Mouse (Mus musculus) layer of hippocampus, adult 2 months (tissue): ENCODE results near the gene Gng3. TPM values are rescaled to one million over a fixed set of nuclear protein-coding genes. Genes with fewer than 3 reads are reported as not detected.

Experiments
- DNase-seq, 2 experiments: peaks; one replicate each; pipeline ENCODE4 v3.0.0; 2022; ENCODE audit warnings: low spot score in 2 of 2
- H3K27ac ChIP-seq: fragments of 200-600 bp; 2 replicates; pipeline ENCODE4 v1.8.1; 2022
- H3K4me3 ChIP-seq: fragments of 200-600 bp; 2 replicates; pipeline ENCODE4 v1.8.1; 2022; ENCODE audit warnings: mild to moderate bottlenecking
- CTCF ChIP-seq: fragments of 200-600 bp; conservative IDR thresholded peaks from 2 replicates; pipeline ENCODE4 v1.8.1; 2022; ENCODE audit warnings: antibody characterized with exemption, mild to moderate bottlenecking, moderate library complexity
- total RNA-seq, 2 experiments: library from RNA; stranded (reverse); gene quantifications; 2 replicates each; pipeline ENCODE4 v1.2.3; 2021

Gng3 gene
- total RNA-seq, 2 experiments from 2014 or later: 160 TPM

- Histone ChIP-seq H3K27ac (no peak overlapping the region), H3K4me3 (no peak overlapping the region)
- no peak for TF ChIP-seq CTCF
- no peak for DNase-seq
Observed at GRCm38 (mm10) chr19:8864265-8864664, 25.3 kb upstream of the Gng3 start.

GRCm38 (mm10) chr19:8859018-8859417 is 20.0 kb upstream of the Gng3 start:
- H3K4me3 ChIP-seq: no peak overlapping the region
- TF ChIP-seq CTCF: peak; percentile 64
- H3K27ac ChIP-seq: no peak overlapping the region
- DNase-seq: no peak

- TF ChIP-seq CTCF: peak; percentile 85
- Histone ChIP-seq H3K27ac (no peak overlapping the region), H3K4me3 (no peak overlapping the region)
- peak in 1 of 2 experiments; percentile 47 for DNase-seq
Observed at GRCm38 (mm10) chr19:8857689-8858088, 18.7 kb upstream of the Gng3 start.

- no peak overlapping the region for H3K27ac ChIP-seq
- no peak for DNase-seq
- TF ChIP-seq CTCF: no peak
- H3K4me3 ChIP-seq: no peak overlapping the region
Observed at GRCm38 (mm10) chr19:8853117-8853516, 14.1 kb upstream of the Gng3 start.

GRCm38 (mm10) chr19:8852236-8852928 is 13.4 kb upstream of the Gng3 start:
- no peak for TF ChIP-seq CTCF
- no peak for DNase-seq
- Histone ChIP-seq H3K4me3 (no peak overlapping the region), H3K27ac (no peak overlapping the region)

GRCm38 (mm10) chr19:8851639-8852038 is 12.6 kb upstream of the Gng3 start:
- no peak for TF ChIP-seq CTCF
- no peak overlapping the region for H3K4me3 ChIP-seq
- no peak for DNase-seq
- H3K27ac ChIP-seq: no peak overlapping the region

GRCm38 (mm10) chr19:8850402-8850901 is 11.5 kb upstream of the Gng3 start, which contains the start of gene Lrrn4cl:
Gene Lrrn4cl (plus strand): TSS chr19:8850768.
- DNase-seq: no peak
- TF ChIP-seq CTCF: no peak
- Histone ChIP-seq H3K27ac (no peak within 1 kb of the TSS), H3K4me3 (no peak within 1 kb of the TSS)

GRCm38 (mm10) chr19:8848356-8848755 is 9.4 kb upstream of the Gng3 start:
- H3K27ac ChIP-seq: no peak overlapping the region
- H3K4me3 ChIP-seq: no peak overlapping the region
- TF ChIP-seq CTCF: no peak
- DNase-seq: no peak

- no peak overlapping the region for H3K4me3 ChIP-seq
- peak; percentile 68 to 89 for DNase-seq
- TF ChIP-seq CTCF: peak; percentile 87
- no peak overlapping the region for H3K27ac ChIP-seq
Observed at GRCm38 (mm10) chr19:8844371-8845129, 5.6 kb upstream of the Gng3 start.

- no peak overlapping the region for H3K4me3 ChIP-seq
- no peak for TF ChIP-seq CTCF
- H3K27ac ChIP-seq: no peak overlapping the region
- no peak for DNase-seq
Observed at GRCm38 (mm10) chr19:8842961-8843360, 4.0 kb upstream of the Gng3 start.

GRCm38 (mm10) chr19:8841012-8841411 is 2.0 kb upstream of the Gng3 start:
- H3K4me3 ChIP-seq: peak overlapping the region; percentile 80
- no peak for TF ChIP-seq CTCF
- DNase-seq: no peak
- peak overlapping the region; percentile 97; the same call in 1 of the 2 replicates for H3K27ac ChIP-seq

GRCm38 (mm10) chr19:8839908-8840791 is 1.2 kb upstream of the Gng3 start:
- Histone ChIP-seq H3K27ac (peak overlapping the region; percentile 97), H3K4me3 (peak overlapping the region; percentile 80)
- DNase-seq: peak; percentile 64 to 80
- no peak for TF ChIP-seq CTCF
